Mouse (Mus musculus) heart, adult 8-10 months (tissue): ENCODE measurements around the gene Frmd8. TPM values are rescaled to one million over a fixed set of nuclear protein-coding genes. Genes with fewer than 3 reads are reported as not detected.
"Not testable (repeated sequence)": the region's sequence is repeated elsewhere in the genome, so short reads cannot be mapped to it uniquely, and the experiment has no call there.

Source experiments
- DNase-seq: peaks from one replicate; pipeline ENCODE4 v3.0.0; 2022; ENCODE audit warnings: low spot score
- total RNA-seq, 4 experiments: library from RNA; stranded (reverse); gene quantifications; 2 replicates each; pipeline ENCODE4 v1.2.4; 2022

Gene Frmd8
- total RNA-seq, 4 experiments from 2014 or later: 7.1 to 8.1 (median 7.5) TPM

GRCm38 (mm10) chr19:5885838-5886237 is 10.8 kb upstream of the Frmd8 start:
- no peak for DNase-seq

GRCm38 (mm10) chr19:5883935-5884334 is 8.9 kb upstream of the Frmd8 start:
- DNase-seq: no peak

GRCm38 (mm10) chr19:5882079-5882478 is 7.0 kb upstream of the Frmd8 start:
- not testable (repeated sequence) for DNase-seq

- no peak for DNase-seq
Measured at GRCm38 (mm10) chr19:5881155-5881554, 6.1 kb upstream of the Frmd8 start.

- DNase-seq: no peak
Measured at GRCm38 (mm10) chr19:5879735-5880134, 4.7 kb upstream of the Frmd8 start.

- no peak for DNase-seq
Measured at GRCm38 (mm10) chr19:5878916-5879315, 3.8 kb upstream of the Frmd8 start.

GRCm38 (mm10) chr19:5878362-5878722 is 3.3 kb upstream of the Frmd8 start:
- DNase-seq: no peak

GRCm38 (mm10) chr19:5877618-5878361 is 2.7 kb upstream of the Frmd8 start, which contains the start of gene Slc25a45:
Gene Slc25a45 (plus strand): TSS chr19:5877808.
- DNase-seq: peak; percentile 70

- no peak for DNase-seq
Measured at GRCm38 (mm10) chr19:5874391-5874968, 594 bp downstream of the Frmd8 start.

- no peak for DNase-seq
Measured at GRCm38 (mm10) chr19:5872931-5873556, 2.0 kb downstream of the Frmd8 start.

- no peak for DNase-seq
Measured at GRCm38 (mm10) chr19:5872528-5872927, 2.5 kb downstream of the Frmd8 start.

GRCm38 (mm10) chr19:5871683-5872082 is 3.4 kb downstream of the Frmd8 start:
- no peak for DNase-seq

- DNase-seq: no peak
Measured at GRCm38 (mm10) chr19:5871273-5871672, 3.8 kb downstream of the Frmd8 start.

- no peak for DNase-seq
Measured at GRCm38 (mm10) chr19:5868096-5868495, 7.0 kb downstream of the Frmd8 start.

GRCm38 (mm10) chr19:5864710-5865398 is 10.2 kb downstream of the Frmd8 start:
- no peak for DNase-seq

GRCm38 (mm10) chr19:5863776-5864175 is 11.3 kb downstream of the Frmd8 start:
- DNase-seq: no peak

GRCm38 (mm10) chr19:5862335-5863085 is 12.6 kb downstream of the Frmd8 start:
- DNase-seq: no peak

- DNase-seq: no peak
Measured at GRCm38 (mm10) chr19:5856604-5857003, 18.5 kb downstream of the Frmd8 start.

GRCm38 (mm10) chr19:5852035-5852722 is 22.9 kb downstream of the Frmd8 start:
- no peak for DNase-seq

- no peak for DNase-seq
Measured at GRCm38 (mm10) chr19:5851481-5851971, 23.5 kb downstream of the Frmd8 start.

GRCm38 (mm10) chr19:5850860-5851259 is 24.2 kb downstream of the Frmd8 start:
- DNase-seq: no peak
